Mouse (Mus musculus): Measurements from ENCODE around the gene Nrarp. TPM values are rescaled to one million over a fixed set of nuclear protein-coding genes. Genes with fewer than 3 reads are reported as not detected.

Nrarp gene
- polyA plus RNA-seq, 1 experiment from 2014 or later: 16.9 TPM

DNA sequence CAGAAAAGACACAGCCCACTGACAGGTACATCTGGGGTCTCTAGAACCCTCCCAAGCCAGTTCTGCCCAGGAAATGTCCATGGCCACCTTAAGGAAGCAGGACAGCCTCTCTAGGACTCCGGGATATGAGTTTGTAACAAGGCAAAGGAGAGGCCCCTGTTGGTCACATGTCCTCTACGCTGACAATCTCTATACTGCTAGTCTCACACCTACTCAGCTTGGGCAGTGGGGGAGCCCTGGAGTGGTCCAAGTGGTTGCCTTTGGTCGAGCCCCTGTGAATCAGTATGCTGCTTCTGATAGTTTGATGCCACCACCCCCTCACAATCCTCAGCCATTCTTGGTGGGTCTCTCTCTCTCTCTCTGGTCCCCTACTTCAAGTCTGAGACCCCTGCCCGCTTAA, 13.1 kb upstream of the Nrarp start:
- no peaks in the 10 kb centered on the region for H3K27me3 ChIP-seq (replicated peaks)
- peak overlapping the region; percentile 81 for H3K4me2 ChIP-seq
- peak overlapping the region; percentile 42 for H3K4me3 ChIP-seq (replicated peaks)
- H3K4me1 ChIP-seq: peaks cover 37% of the 10 kb centered on the region
- peak overlapping the region; percentile 72; the same call in 1 of the 2 replicates for H3K27ac ChIP-seq
- H3K9me3 ChIP-seq: no peaks in the 10 kb centered on the region
- ATAC-seq (ENCODE audit: insufficient read depth, low FRiP score, low read depth): no peak
- H3K9ac ChIP-seq: peak overlapping the region; percentile 26; the same call in 1 of the 2 replicates
- 22% methylated on average over 4 of the region's 4 CpGs for WGBS
- no peaks in the 10 kb centered on the region for H3K36me3 ChIP-seq

DNA sequence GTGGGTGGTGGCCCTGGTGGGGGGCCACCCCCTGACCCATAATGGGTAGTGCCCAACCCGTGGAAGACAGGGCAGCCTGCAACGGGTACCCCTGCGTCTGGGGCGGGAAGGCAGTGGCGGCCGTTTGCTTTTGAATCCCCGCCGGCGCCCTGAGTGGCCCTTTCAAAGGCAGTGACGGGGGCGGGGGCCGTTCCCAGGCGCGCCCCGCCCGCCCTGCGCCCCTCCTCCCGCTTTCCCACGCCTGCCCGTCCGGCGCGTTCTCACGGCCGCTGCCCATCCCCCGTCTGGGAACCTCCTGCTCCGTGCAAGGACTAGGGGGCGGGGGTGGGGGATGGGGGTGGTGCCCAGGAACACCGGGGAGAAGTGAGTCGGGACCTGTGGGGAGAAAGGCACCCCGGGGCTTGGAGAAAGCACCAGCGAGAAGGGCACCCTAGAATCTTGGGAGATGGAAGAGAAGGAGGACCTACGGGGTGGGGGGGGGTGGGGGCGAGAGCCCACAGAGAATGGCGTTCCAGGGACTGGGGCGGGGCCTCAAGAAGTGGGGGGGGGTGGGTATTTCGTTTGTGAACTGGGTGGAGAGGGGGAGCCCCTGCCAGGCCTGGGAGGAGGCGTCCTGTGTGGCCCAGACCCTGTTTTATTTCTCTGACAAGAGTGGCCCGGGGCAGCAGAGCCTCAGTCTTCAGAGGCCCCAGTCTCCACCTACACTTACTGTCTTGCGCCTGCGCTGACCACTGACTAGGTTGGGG, 12.5 kb upstream of the Nrarp start:
- Histone ChIP-seq H3K4me1 (peaks cover 37% of the 10 kb centered on the region), H3K9me3 (no peaks in the 10 kb centered on the region)
- 2% methylated on average over 39 of the region's 41 CpGs for WGBS

DNA sequence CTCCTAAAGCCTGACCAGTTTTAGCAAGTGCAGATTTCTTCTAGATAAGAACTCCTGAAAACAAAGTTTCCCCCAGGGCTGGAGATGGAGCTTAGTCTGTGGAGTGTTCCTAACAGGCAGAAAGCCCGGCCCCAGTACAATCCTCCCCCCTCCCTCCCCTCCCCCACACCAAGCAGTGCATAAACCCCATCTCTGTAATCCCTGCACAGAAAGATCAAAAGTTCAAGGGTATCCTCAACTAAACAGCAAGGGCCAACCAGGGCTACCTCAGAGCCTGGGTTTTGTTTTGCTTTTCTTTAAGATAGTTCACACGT, 11.9 kb upstream of the Nrarp start:
- H3K4me1 ChIP-seq: peaks cover 37% of the 10 kb centered on the region
- WGBS: 32% methylated on average over 2 of the region's 2 CpGs

More for the DNA sequence above, 12.5 kb upstream of the Nrarp start:
- peak; percentile 63 for ATAC-seq (ENCODE audit: insufficient read depth, low FRiP score, low read depth)
- H3K4me3 ChIP-seq (replicated peaks): peak overlapping the region; percentile 42
- H3K36me3 ChIP-seq: no peaks in the 10 kb centered on the region
- peak overlapping the region; percentile 81 for H3K4me2 ChIP-seq
- H3K9ac ChIP-seq: peak overlapping the region; percentile 26; the same call in 1 of the 2 replicates
- no peaks in the 10 kb centered on the region for H3K27me3 ChIP-seq (replicated peaks)
- peak overlapping the region; percentile 72; the same call in 1 of the 2 replicates for H3K27ac ChIP-seq

DNA sequence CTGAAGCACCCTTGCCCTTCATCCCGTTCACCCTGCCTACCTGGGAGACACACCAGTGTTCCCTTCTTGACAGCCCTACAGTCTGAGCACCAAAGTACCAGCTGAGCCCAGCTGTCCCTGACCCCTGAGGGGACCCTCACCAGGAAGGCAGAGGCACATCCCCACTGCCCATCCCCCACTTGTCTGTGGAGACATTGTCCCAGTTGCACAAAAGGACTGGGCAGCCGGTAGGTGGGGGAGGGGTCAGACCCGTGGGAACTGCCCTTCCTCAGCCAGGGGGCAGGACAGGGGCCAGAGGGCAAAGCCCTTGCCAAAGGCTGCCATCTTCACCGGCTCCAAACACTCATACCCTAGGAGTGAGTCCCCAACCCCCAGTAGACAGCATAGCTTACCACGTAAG, 10.8 kb upstream of the Nrarp start:
- Histone ChIP-seq H3K9me3 (no peaks in the 10 kb centered on the region), H3K4me3 (replicated peaks) (no peak overlapping the region), H3K9ac (no peak overlapping the region), H3K27me3 (replicated peaks) (no peaks in the 10 kb centered on the region), H3K36me3 (no peaks in the 10 kb centered on the region), H3K27ac (no peak overlapping the region), H3K4me1 (peaks cover 35% of the 10 kb centered on the region), H3K4me2 (no peak overlapping the region)
- 36% methylated on average over 5 of the region's 5 CpGs for WGBS
- no peak for ATAC-seq (ENCODE audit: insufficient read depth, low FRiP score, low read depth)

More for the DNA sequence above, 11.9 kb upstream of the Nrarp start:
- Histone ChIP-seq H3K4me3 (replicated peaks) (peak overlapping the region; percentile 42), H3K9ac (no peak overlapping the region), H3K27me3 (replicated peaks) (no peaks in the 10 kb centered on the region), H3K4me2 (peak overlapping the region; percentile 81), H3K27ac (peak overlapping the region; percentile 67; the same call in 1 of the 2 replicates), H3K9me3 (no peaks in the 10 kb centered on the region), H3K36me3 (no peaks in the 10 kb centered on the region)
- ATAC-seq (ENCODE audit: insufficient read depth, low FRiP score, low read depth): no peak

DNA sequence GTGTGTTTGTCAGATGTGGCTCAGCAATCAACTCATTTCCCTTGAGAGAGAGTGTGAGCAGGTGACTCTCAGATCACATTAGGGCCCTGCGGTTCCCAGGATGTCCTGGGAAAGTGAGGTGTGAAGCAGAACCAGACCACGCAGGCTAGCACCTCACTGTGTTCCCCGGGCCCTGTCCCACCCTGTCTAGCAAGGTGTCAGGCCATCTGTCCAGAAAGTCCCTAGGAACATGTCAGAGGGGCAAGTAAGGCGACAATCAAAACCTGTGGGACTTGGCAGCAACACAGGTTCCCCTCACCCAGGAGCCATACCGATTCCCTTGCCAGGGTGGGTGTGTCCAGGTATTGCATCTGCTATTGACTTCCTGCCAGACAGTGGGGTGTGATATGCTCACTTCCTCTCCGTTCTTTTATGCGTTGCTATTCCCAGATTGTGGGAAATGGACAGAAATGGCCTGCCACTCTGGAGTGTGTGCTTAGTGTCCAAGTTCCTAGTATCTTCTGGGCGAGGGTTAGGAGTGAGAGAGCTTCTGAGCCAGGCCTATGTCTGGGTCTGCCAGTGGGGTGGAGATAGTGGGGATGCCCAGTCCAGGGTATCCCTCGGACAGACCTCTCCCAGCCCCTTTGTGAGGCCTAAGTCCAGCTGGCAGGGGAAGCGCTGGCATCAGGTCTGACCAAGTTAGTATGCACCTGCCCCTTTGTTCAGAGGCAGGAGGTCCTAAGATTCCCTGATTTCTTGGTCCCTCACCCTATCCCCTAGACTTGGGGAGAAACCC, 10.0 kb upstream of the Nrarp start:
- ATAC-seq (ENCODE audit: insufficient read depth, low FRiP score, low read depth): no peak
- no peaks in the 10 kb centered on the region for H3K9me3 ChIP-seq
- H3K27me3 ChIP-seq (replicated peaks): no peaks in the 10 kb centered on the region
- no peak overlapping the region for H3K4me3 ChIP-seq (replicated peaks)
- H3K9ac ChIP-seq: no peak overlapping the region
- H3K36me3 ChIP-seq: no peaks in the 10 kb centered on the region
- H3K27ac ChIP-seq: 0 out of 2 replicates have a peak overlapping the region, but pooled peaks have one; percentile 4
- WGBS: 56% methylated on average over 10 of the region's 10 CpGs
- H3K4me1 ChIP-seq: peaks cover 39% of the 10 kb centered on the region
- no peak overlapping the region for H3K4me2 ChIP-seq

DNA sequence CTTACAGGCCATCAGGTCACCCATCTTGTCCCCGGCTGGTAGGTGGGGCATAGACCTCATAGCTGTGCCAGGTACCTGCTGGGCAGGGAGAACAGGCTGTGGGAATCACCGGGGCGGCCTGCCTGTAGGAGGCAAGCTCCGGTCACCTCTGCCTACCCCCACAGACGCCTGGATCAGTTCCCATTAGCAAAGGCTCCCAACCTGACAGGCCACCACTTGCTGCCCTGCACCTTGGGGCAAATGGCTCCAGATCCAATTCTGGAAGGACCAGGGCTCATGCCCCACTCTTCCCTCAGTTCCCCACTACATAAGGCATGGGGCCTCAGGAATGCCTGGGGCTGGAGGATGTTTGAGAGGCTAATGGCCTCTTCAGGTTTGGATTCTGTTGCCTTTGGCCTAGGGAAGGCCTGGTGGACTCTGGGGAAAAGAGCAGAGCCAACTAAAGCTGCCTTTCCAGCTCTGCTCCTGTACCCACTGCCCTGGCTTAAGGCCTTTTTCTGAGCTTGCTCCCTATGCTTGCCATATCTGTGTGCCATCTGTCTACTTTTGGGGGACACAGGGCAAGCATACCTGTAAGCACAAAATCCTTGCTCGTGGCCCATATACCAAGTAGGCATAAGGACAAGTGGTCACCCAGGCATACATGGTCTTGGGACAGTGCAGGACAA, 9.3 kb upstream of the Nrarp start:
- Histone ChIP-seq H3K36me3 (no peaks in the 10 kb centered on the region), H3K9me3 (no peaks in the 10 kb centered on the region), H3K27ac (no peak overlapping the region), H3K9ac (no peak overlapping the region), H3K27me3 (replicated peaks) (no peaks in the 10 kb centered on the region), H3K4me1 (peaks cover 46% of the 10 kb centered on the region), H3K4me2 (no peak overlapping the region), H3K4me3 (replicated peaks) (no peak overlapping the region)
- WGBS: 80% methylated on average over 6 of the region's 6 CpGs
- no peak for ATAC-seq (ENCODE audit: insufficient read depth, low FRiP score, low read depth)

DNA sequence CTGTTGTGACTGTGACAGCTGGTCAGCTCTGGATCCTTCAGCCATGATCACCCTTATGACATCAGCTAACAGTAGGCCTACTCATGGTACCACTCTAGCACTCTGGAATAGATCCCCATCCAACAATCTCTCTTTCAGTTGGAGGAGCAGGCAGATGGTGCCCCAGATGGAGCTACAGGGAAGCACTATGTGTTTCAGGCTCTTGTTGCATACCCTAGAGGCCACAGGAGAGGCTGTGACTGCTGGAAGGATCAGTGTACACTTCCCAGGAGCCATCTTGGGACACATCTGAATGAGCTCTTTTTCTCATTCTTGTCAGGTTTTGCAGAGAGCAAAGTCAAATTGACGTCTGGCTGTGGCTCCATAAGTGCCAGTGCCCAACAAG, 8.8 kb upstream of the Nrarp start:
- no peak overlapping the region for H3K4me2 ChIP-seq
- no peak overlapping the region for H3K27ac ChIP-seq
- H3K36me3 ChIP-seq: no peaks in the 10 kb centered on the region
- H3K9me3 ChIP-seq: no peaks in the 10 kb centered on the region
- H3K27me3 ChIP-seq (replicated peaks): no peaks in the 10 kb centered on the region
- no peak overlapping the region for H3K4me3 ChIP-seq (replicated peaks)
- ATAC-seq (ENCODE audit: insufficient read depth, low FRiP score, low read depth): no peak
- no peak overlapping the region for H3K9ac ChIP-seq
- peaks cover 50% of the 10 kb centered on the region for H3K4me1 ChIP-seq
- 70% methylated on average over 1 of the region's 1 CpGs for WGBS

DNA sequence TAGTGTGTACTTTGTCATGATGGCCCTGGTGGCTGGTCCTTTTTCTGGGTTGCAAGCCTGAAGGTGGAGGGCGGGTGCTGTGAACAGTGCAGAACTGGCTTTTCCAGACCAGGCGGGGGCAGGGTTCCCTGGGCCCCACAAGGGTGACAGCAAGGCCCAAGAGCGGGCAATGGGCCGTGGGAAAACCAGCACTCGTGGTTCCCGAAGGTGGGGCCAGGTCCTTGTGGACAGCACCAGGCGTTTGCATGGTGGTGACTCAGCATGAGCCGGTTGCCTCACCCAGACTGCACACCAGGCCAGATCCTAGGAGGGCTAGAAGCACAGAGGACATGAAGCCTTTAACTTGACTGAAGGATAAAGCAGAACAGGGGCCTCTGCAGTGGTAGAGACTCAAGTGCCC, 7.9 kb upstream of the Nrarp start:
- Histone ChIP-seq H3K4me2 (no peak overlapping the region), H3K27ac (peak overlapping the region; percentile 72), H3K9me3 (no peaks in the 10 kb centered on the region), H3K27me3 (replicated peaks) (no peaks in the 10 kb centered on the region), H3K4me1 (peaks cover 54% of the 10 kb centered on the region), H3K4me3 (replicated peaks) (no peak overlapping the region), H3K36me3 (no peaks in the 10 kb centered on the region), H3K9ac (no peak overlapping the region)
- peak; percentile 54 for ATAC-seq (ENCODE audit: insufficient read depth, low FRiP score, low read depth)
- WGBS: 53% methylated on average over 8 of the region's 8 CpGs

DNA sequence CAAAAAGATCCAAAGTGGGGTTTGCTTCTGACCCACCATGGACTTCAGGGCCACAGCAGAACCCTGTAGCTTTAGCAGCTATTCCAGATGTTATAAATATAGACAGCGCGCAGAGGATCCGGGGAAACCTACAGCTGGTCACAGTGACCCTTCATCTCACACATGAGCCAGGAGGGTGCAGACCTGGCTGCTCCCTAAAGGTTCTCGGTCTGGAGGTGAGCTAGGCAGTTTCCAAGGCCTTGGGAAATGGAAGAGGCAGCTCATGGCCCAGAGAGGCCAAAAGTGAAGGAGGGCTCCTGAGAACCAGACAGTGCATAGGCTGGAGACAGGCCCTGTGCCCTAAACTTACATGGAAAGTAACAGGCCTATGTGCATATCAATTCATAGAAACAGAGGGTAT, 6.7 kb upstream of the Nrarp start:
- Histone ChIP-seq H3K4me1 (peaks cover 52% of the 10 kb centered on the region), H3K9me3 (no peaks in the 10 kb centered on the region), H3K9ac (no peak overlapping the region), H3K4me2 (no peak overlapping the region), H3K36me3 (no peaks in the 10 kb centered on the region), H3K27ac (no peak overlapping the region), H3K27me3 (replicated peaks) (0 out of 2 replicates have a peak, but pooled peaks cover 7% of the 10 kb centered on the region), H3K4me3 (replicated peaks) (no peak overlapping the region)
- ATAC-seq (ENCODE audit: insufficient read depth, low FRiP score, low read depth): no peak
- 92% methylated on average over 4 of the region's 4 CpGs for WGBS

DNA sequence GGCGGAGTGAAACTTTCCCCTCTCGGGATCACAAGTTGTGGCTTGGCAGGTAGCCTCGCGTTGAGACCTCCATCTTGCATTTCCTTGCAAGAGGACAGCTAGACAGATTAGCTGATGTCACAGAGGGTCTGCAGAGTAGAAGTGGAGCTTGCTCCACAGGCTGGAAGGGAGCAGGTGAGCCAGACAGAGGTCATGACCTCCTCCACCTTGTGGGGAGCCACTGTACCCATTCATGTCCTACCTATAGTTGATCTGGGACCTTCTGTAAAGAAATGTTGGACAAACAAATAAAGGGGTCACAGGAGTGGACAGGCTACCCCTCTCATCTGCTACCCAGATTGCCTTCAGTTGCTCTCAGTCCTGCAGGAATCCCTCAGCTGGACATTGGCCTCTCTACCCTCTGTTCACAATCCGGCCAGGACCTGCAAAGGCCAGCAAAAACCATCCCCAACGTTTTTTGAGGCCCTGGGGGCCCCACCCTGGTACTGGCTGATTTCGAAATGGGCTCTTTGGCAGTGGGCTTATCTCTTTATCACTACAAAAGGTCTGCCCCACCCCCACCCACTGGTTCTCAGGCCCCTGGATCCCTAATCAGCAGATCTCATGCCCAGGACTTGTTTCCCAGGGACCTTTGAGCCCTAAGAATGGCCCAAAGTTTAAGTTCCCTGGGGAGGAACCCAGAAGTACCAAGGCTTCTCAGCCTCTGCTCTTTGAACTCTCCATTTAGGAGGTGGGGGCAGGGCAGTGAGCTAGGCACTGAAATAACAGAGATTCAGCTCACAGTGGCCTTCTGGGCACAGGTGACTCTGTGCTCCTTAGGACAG, 5.5 kb upstream of the Nrarp start:
- Histone ChIP-seq H3K27ac (no peak overlapping the region), H3K4me1 (peaks cover 47% of the 10 kb centered on the region)

DNA sequence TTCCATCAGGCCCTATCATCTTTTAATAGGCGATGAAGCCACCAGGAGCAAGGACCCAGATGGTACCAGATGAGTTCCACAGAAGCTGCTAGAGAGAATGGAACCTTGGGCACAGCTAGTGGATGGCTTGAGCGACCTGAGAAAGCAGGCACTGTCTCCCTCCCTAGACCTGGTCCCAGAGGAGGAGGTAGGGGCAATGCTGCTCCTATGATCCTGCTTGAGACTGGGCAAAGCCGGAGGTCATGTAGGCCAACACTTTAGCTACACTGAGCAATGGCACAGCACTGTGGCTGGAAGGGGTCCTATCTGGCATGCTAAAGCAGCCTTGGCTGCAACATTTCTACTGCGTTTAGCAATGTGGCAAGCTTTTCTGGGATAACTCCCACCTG, 4.9 kb upstream of the Nrarp start:
- H3K4me1 ChIP-seq: peaks cover 48% of the 10 kb centered on the region
- H3K9me3 ChIP-seq: no peaks in the 10 kb centered on the region
- H3K4me2 ChIP-seq: no peak overlapping the region; the same call in 1 of the 2 replicates
- no peaks in the 10 kb centered on the region for H3K36me3 ChIP-seq
- H3K4me3 ChIP-seq (replicated peaks): no peak overlapping the region
- no peak for ATAC-seq (ENCODE audit: insufficient read depth, low FRiP score, low read depth)
- WGBS: 73% methylated on average over 4 of the region's 4 CpGs
- H3K27ac ChIP-seq: 0 out of 2 replicates have a peak overlapping the region, but pooled peaks have one; percentile 9
- H3K9ac ChIP-seq: no peak overlapping the region
- H3K27me3 ChIP-seq (replicated peaks): peaks cover 17% of the 10 kb centered on the region; the same call in 1 of the 2 replicates

More for the DNA sequence above, 5.5 kb upstream of the Nrarp start:
- H3K4me2 ChIP-seq: no peak overlapping the region; the same call in 1 of the 2 replicates
- H3K4me3 ChIP-seq (replicated peaks): no peak overlapping the region
- WGBS: 52% methylated on average over 7 of the region's 7 CpGs
- no peak overlapping the region for H3K9ac ChIP-seq
- no peak for ATAC-seq (ENCODE audit: insufficient read depth, low FRiP score, low read depth)
- no peaks in the 10 kb centered on the region for H3K9me3 ChIP-seq
- 0 out of 2 replicates have a peak, but pooled peaks cover 14% of the 10 kb centered on the region for H3K27me3 ChIP-seq (replicated peaks)
- no peaks in the 10 kb centered on the region for H3K36me3 ChIP-seq

Measured in stomach, embryonic 15.5 days (tissue).